Mouse (Mus musculus) C2C12 (cell line): ENCODE data around the gene Mylip. TPM values are rescaled to one million over a fixed set of nuclear protein-coding genes. Genes with fewer than 3 reads are reported as not detected.

ENCODE experiments used
- H3K27me3 ChIP-seq: one replicate; pipeline ENCODE4 v1.6.1; 2011; ENCODE audit not compliant: control insufficient read depth, insufficient read depth, insufficient read length
- H3K36me3 ChIP-seq: one replicate; pipeline ENCODE4 v1.6.1; 2011; ENCODE audit not compliant: control insufficient read depth, insufficient read depth
- H3K4me3 ChIP-seq: one replicate; pipeline ENCODE4 v1.5.1; 2011; ENCODE audit warnings: mild to moderate bottlenecking, control low read depth; ENCODE audit not compliant: poor library complexity, insufficient read depth, severe bottlenecking
- H3K79me2 ChIP-seq: one replicate; pipeline ENCODE4 v1.6.1; 2011; ENCODE audit not compliant: control insufficient read depth, insufficient read depth
- H3K79me3 ChIP-seq: one replicate; pipeline ENCODE4 v1.6.1; 2011; ENCODE audit warnings: low read depth, control low read depth
- H3ac ChIP-seq: one replicate; pipeline ENCODE3; 2011; ENCODE audit warnings: low read depth; ENCODE audit not compliant: control insufficient read depth, insufficient read length
- CEBPB ChIP-seq: IDR thresholded peaks from one replicate; pipeline ENCODE4 v1.6.1; 2011; ENCODE audit warnings: low read depth, mild to moderate bottlenecking, control low read depth, moderate library complexity
- CTCF ChIP-seq: IDR thresholded peaks from one replicate; pipeline ENCODE4 v1.5.1; 2011; ENCODE audit not compliant: control insufficient read depth, insufficient read depth, insufficient read length
- FOSL1 ChIP-seq: IDR thresholded peaks from one replicate; pipeline ENCODE4 v1.8.0; 2011; ENCODE audit warnings: mild to moderate bottlenecking, low read length; ENCODE audit not compliant: poor library complexity, insufficient read depth, severe bottlenecking
- MAX ChIP-seq: IDR thresholded peaks from one replicate; pipeline ENCODE4 v1.6.1; 2011; ENCODE audit warnings: mild to moderate bottlenecking, control low read depth
- MYOD1 ChIP-seq: IDR thresholded peaks from one replicate; pipeline ENCODE4 v1.6.1; 2011; ENCODE audit warnings: low read depth; ENCODE audit not compliant: control insufficient read depth, insufficient read length
- MYOG ChIP-seq: IDR thresholded peaks from one replicate; pipeline ENCODE4 v1.6.1; 2011; ENCODE audit not compliant: control insufficient read depth, insufficient read length; ENCODE audit errors: extremely low read depth
- USF1 ChIP-seq: IDR thresholded peaks from one replicate; pipeline ENCODE4 v1.6.1; 2011; ENCODE audit warnings: low read depth, mild to moderate bottlenecking, control low read depth, moderate library complexity
- polyA plus RNA-seq: library from polyadenylated mRNA; unstranded; fragments of >200 nt; fragmentation: generic; extraction: Trizol; gene quantifications from one replicate; pipeline ENCODE4 v1.2.1, GENCODE M21; 2012; ENCODE audit warnings: missing spikeins

Mylip gene
- polyA plus RNA-seq, 1 experiment, result 4.8 TPM

DNA sequence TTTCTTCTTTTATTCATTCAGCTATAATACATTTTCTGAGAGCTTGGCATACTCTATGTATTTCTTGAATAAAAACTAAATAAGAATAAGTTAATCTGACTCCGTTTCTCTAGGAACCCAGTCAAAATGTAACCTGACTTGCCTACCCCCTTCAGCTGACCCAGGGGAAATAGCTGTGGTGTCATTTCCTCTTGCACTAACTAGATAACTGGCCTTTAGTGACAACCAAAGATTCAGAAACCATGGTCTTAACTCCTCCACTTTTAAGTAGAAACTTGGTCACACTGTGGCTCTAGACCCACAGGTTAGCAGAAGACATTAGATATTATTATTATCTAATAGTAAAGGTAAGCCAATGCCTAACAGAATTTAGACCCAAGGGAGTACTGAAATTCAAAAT, 64.5 kb downstream of the Mylip start:
- H3ac ChIP-seq, result no peak overlapping the region
- H3K4me3 ChIP-seq, result no peak overlapping the region
- no peaks in the 10 kb centered on the region for H3K36me3 ChIP-seq
- TF ChIP-seq CEBPB (no peak), MYOD1 (no peak), FOSL1 (no peak), MAX (no peak), USF1 (no peak), MYOG (no peak), CTCF (no peak)
- H3K79me2 ChIP-seq, result no peaks in the 10 kb centered on the region
- H3K27me3 ChIP-seq, result no peaks in the 10 kb centered on the region
- H3K79me3 ChIP-seq, result no peaks in the 10 kb centered on the region

DNA sequence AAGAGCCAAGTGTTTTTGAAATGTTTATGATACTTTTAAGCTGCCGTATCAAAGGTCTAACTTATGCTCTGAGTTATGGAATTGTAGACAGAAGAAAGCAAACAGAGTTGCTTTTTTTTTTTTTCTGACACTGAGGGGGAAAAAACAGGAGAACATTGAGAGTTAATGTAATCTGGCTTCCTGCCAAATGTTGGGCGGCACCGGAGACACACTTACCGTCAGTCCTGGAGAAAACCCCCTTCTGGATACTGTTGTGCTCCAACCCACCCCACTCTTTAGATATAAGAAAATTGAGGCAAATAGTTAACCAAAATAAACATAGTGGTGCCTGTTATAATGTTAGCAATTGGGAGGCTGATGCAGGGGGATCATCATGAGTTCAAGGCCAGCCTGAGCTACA, 65.1 kb downstream of the Mylip start:
- no peaks in the 10 kb centered on the region for H3K36me3 ChIP-seq
- no peaks in the 10 kb centered on the region for H3K79me2 ChIP-seq
- H3K27me3 ChIP-seq, result no peaks in the 10 kb centered on the region
- no peaks in the 10 kb centered on the region for H3K79me3 ChIP-seq
- TF ChIP-seq MYOD1 (no peak), CTCF (no peak), CEBPB (no peak), MYOG (no peak), MAX (no peak), USF1 (no peak), FOSL1 (no peak)
- H3ac ChIP-seq, result no peak overlapping the region
- H3K4me3 ChIP-seq, result no peak overlapping the region

DNA sequence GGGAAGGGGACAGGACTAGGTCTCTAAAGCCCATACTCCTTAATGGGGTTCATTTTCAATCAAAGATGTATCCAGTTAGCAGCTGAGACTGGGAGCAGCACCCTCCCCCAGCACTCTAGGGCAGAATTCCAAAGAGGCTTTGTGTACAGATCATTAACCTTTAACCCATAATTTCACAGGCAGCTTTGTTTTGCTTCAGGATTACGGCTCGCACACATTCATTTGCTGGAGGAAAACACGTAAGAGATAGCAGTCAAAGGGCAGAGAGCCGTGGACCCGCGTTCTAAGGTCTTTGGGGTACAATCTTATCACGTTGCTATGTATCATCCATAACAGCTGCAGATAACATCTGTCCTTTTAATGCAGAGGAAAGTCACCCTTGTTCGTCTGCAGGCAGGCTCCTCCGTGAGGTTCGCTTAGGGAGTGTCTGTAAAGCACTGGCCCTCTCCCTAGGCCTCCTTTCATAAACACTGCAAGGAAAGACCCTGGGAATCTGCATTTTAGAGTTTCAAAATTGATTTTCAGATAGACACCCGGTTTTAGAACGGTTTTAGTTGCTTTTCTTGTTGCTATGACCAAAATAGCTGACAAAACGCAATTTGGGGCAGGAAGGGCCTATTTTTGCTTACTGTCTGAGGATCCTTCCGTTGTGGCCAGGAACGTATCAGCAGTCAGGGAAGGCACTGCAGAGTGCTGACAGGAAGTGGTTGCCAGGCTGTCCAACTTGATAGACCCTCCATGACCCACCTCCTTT, 65.7 kb downstream of the Mylip start:
- no peak for TF ChIP-seq MAX
- TF ChIP-seq MYOD1, result peak; percentile 55
- TF ChIP-seq MYOG, result no peak
- Histone ChIP-seq H3K27me3 (no peaks in the 10 kb centered on the region), H3ac (no peak overlapping the region), H3K79me2 (no peaks in the 10 kb centered on the region), H3K4me3 (no peak overlapping the region), H3K36me3 (no peaks in the 10 kb centered on the region), H3K79me3 (no peaks in the 10 kb centered on the region)

DNA sequence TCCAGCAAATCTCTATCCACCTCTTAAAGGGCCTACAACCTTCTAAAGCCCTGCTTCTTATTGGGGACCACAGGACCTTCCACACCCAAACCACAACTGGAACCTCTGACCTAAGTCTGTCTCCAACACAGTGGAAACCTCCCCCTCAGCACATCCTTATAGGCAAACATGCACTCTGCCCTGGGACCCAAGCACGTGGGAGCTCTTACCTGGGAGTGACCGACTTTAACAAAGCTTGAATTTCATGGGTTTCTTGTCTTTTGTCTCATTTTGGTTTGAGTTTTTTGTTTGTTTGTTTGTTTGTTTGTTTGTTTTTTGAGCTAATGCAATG, 66.3 kb downstream of the Mylip start:
- Histone ChIP-seq H3K27me3 (no peaks in the 10 kb centered on the region), H3K79me2 (no peaks in the 10 kb centered on the region), H3ac (no peak overlapping the region), H3K36me3 (no peaks in the 10 kb centered on the region), H3K4me3 (no peak overlapping the region), H3K79me3 (no peaks in the 10 kb centered on the region)
- no peak for TF ChIP-seq FOSL1
- TF ChIP-seq MYOG, result no peak
- no peak for TF ChIP-seq MYOD1
- TF ChIP-seq CTCF, result no peak
- TF ChIP-seq CEBPB, result no peak
- no peak for TF ChIP-seq USF1

DNA sequence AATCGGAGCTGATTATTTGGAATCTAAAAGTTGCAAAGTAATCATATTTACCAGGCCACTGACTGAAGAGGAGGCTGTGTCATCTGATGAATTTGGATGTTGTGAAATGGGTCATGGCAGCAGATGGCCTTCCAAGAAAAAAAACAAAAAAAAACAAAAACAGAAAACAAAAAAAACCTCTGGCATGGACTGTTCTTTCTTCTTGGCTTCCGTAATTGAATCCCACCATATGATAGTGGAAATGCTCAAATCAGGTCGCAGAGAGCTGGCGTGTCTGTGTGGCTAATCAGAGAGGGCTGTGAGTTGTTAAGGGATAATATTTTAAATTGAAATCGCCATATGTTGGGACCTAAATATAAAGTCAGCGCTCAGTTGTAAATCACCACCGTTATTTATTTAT, 67.9 kb downstream of the Mylip start:
- TF ChIP-seq CEBPB, result no peak
- no peak for TF ChIP-seq FOSL1
- TF ChIP-seq MAX, result no peak
- TF ChIP-seq USF1, result no peak
- TF ChIP-seq MYOD1, result no peak
- TF ChIP-seq MYOG, result no peak
- TF ChIP-seq CTCF, result no peak
- Histone ChIP-seq H3K79me2 (no peaks in the 10 kb centered on the region), H3K79me3 (no peaks in the 10 kb centered on the region), H3ac (no peak overlapping the region), H3K4me3 (no peak overlapping the region), H3K36me3 (no peaks in the 10 kb centered on the region), H3K27me3 (no peaks in the 10 kb centered on the region)

DNA sequence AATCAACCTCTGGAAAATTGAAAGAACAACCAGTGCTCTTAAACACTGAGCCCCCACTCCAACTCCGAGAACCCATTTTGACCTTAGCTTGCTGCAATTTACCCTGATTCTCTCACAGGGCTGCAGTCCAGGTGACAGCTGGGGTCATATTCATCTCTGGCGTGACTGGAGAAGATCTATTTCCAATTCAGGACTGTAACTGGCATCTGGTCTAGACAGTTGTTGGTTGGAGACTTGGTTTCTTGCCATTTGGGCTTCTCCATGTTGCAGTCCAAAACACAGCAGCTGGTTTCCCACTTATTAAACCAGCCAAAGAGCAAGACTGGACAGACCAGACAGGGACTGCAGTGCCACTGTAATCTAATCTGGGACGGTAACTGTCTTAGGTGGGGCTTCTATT, 70.6 kb downstream of the Mylip start:
- H3K79me3 ChIP-seq, result no peaks in the 10 kb centered on the region
- H3K79me2 ChIP-seq, result no peaks in the 10 kb centered on the region
- H3ac ChIP-seq, result no peak overlapping the region
- H3K4me3 ChIP-seq, result no peak overlapping the region
- no peak for TF ChIP-seq FOSL1
- no peak for TF ChIP-seq CEBPB
- no peak for TF ChIP-seq CTCF
- TF ChIP-seq MYOD1, result no peak
- no peak for TF ChIP-seq MAX
- no peak for TF ChIP-seq MYOG
- no peak for TF ChIP-seq USF1
- H3K36me3 ChIP-seq, result no peaks in the 10 kb centered on the region
- H3K27me3 ChIP-seq, result no peaks in the 10 kb centered on the region
